Mouse (Mus musculus): ENCODE measurements around the gene Anapc16. TPM values are rescaled to one million over a fixed set of nuclear protein-coding genes. Genes with fewer than 3 reads are reported as not detected.

Anapc16 gene
- polyA plus RNA-seq, 1 experiment from 2014 or later: 94.6 TPM

DNA sequence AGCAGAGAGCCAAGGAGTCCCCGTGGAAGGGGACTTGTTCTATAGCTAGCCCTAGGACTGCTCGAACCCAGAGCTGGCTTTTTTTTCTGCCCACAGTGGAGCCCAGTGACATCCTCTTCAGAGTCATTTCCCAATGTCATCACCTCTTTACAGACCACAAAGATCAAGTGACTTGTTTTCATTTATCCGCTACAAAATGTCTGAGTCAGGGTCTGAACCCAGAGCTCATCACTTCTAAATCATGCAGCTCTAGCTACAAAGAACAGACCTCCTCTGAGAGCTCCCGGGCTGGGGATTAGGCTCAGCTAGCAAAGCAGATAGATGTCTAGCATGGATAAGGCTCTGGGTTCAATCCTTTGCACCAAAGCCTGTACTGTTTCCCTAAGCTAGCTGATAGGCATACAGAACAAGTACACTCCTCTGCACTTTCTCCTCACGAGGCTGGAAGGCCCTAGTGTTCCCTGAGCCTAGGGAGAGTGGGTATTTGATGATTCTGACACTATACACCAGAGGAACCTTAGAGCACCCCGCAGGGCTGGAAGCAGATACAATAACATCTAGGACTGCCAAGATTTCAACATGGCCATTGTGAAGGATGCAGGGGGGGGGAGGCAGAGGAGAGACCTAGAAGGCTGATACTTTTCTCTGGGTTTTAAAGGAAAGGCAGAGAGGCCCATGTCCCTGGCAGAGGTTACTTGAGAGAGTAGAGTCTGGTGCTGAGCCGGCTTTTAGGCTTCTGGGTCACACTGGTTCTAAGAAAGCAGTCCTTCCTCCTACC is 55.5 kb downstream of the Anapc16 start:
- DNase-seq (ENCODE audit: low spot score) (no peak), ATAC-seq (replicated peaks; ENCODE audit: low FRiP score) (no peak)
- H3K9ac ChIP-seq (ENCODE audit: low read length): no peak overlapping the region
- 0 out of 2 replicates have a peak overlapping the region, but pooled peaks have one; percentile 14 for H3K27ac ChIP-seq (ENCODE audit: low read depth, low read length)
- H3K4me2 ChIP-seq (ENCODE audit: low read depth, low read length, severe bottlenecking): no peak overlapping the region
- peaks cover 13% of the 10 kb centered on the region for H3K4me1 ChIP-seq (replicated peaks; ENCODE audit: control insufficient read depth, insufficient read depth, low read length)
- WGBS: 69% methylated on average over 7 of the region's 7 CpGs
- H3K4me3 ChIP-seq (ENCODE audit: low read depth, low read length): no peak overlapping the region
- H3K9me3 ChIP-seq (ENCODE audit: control insufficient read depth, low read length): peaks cover 2% of the 10 kb centered on the region; the same call in 1 of the 2 replicates
- H3K27me3 ChIP-seq (ENCODE audit: control insufficient read depth, insufficient read depth, low read length): no peaks in the 10 kb centered on the region
- H3K36me3 ChIP-seq (ENCODE audit: control insufficient read depth, insufficient read depth, low read length): no peaks in the 10 kb centered on the region

DNA sequence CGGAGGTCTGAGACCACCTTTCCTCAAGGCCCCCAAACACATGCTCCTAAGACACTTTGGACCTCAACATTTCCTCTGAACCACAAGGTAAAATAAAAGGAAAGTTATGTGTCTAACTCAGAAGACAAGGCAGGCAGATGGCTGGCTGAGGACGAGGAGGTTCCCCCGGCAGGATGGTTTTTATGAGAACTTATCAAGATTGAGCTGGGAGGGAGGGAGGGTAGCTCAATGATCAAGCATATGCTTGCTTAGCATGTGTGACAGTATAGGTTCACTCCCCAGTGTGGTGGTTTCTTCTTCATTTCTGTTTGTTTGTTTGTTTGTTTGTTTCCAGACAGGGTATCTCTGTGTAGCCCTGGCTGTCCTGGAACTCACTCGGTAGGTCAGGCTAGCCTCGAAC is 56.6 kb downstream of the Anapc16 start:
- H3K27ac ChIP-seq (ENCODE audit: low read depth, low read length): no peak overlapping the region
- H3K9ac ChIP-seq (ENCODE audit: low read length): no peak overlapping the region
- no peak overlapping the region for H3K4me2 ChIP-seq (ENCODE audit: low read depth, low read length, severe bottlenecking)
- 91% methylated on average over 5 of the region's 5 CpGs for WGBS
- H3K9me3 ChIP-seq (ENCODE audit: control insufficient read depth, low read length): peaks cover 2% of the 10 kb centered on the region; the same call in 1 of the 2 replicates
- DNase-seq (ENCODE audit: low spot score) (no peak), ATAC-seq (replicated peaks; ENCODE audit: low FRiP score) (no peak)
- no peaks in the 10 kb centered on the region for H3K36me3 ChIP-seq (ENCODE audit: control insufficient read depth, insufficient read depth, low read length)
- H3K27me3 ChIP-seq (ENCODE audit: control insufficient read depth, insufficient read depth, low read length): no peaks in the 10 kb centered on the region
- H3K4me1 ChIP-seq (replicated peaks; ENCODE audit: control insufficient read depth, insufficient read depth, low read length): peaks cover 13% of the 10 kb centered on the region
- no peak overlapping the region for H3K4me3 ChIP-seq (ENCODE audit: low read depth, low read length)

GRCm38 (mm10) chr10:59945416-59945815 is 57.5 kb downstream of the Anapc16 start:
- ATAC-seq (replicated peaks; ENCODE audit: low FRiP score) (no peak), DNase-seq (ENCODE audit: low spot score) (no peak)
- Histone ChIP-seq H3K27me3 (ENCODE audit: control insufficient read depth, insufficient read depth, low read length) (no peaks in the 10 kb centered on the region), H3K9ac (ENCODE audit: low read length) (no peak overlapping the region), H3K27ac (ENCODE audit: low read depth, low read length) (no peak overlapping the region), H3K4me2 (ENCODE audit: low read depth, low read length, severe bottlenecking) (no peak overlapping the region), H3K9me3 (ENCODE audit: control insufficient read depth, low read length) (peaks cover 2% of the 10 kb centered on the region; the same call in 1 of the 2 replicates), H3K4me1 (replicated peaks; ENCODE audit: control insufficient read depth, insufficient read depth, low read length) (peaks cover 13% of the 10 kb centered on the region), H3K36me3 (ENCODE audit: control insufficient read depth, insufficient read depth, low read length) (no peaks in the 10 kb centered on the region), H3K4me3 (ENCODE audit: low read depth, low read length) (no peak overlapping the region)
- 95% methylated on average over 3 of the region's 3 CpGs for WGBS

DNA sequence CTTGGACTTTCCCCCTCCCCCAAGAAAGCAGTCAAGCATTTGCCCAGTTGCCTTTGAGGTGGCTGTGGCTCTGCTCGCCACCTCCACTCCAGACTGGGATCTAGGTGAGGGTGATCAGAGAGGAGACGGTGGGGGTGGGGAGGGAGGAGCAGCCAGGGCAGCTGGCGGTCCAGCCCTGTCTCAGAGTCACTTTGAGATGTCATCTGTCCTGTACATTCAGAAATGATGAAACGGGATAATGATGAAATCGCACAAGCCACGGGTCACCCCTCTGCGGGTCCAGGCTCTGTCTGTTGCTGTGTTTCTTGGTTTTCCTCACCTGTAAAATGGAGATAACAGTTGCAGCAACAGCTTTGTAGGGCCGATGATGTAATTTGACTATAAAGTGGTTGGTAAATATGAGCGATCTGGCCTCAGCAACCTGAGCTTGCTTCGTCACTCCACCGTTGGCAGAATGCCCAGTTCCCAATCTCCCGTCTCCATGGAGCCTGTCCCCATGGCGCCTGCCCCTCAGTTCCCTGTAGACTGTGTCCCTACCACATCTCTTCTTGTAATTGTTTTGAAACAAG is 59.4 kb downstream of the Anapc16 start:
- peak; percentile 82 for DNase-seq (ENCODE audit: low spot score)

GRCm38 (mm10) chr10:59942847-59943420 is 60.0 kb downstream of the Anapc16 start:
- H3K4me3 ChIP-seq (ENCODE audit: low read depth, low read length): no peak overlapping the region

More for the DNA sequence above, 59.4 kb downstream of the Anapc16 start:
- no peaks in the 10 kb centered on the region for H3K27me3 ChIP-seq (ENCODE audit: control insufficient read depth, insufficient read depth, low read length)
- peaks cover 10% of the 10 kb centered on the region for H3K4me1 ChIP-seq (replicated peaks; ENCODE audit: control insufficient read depth, insufficient read depth, low read length)
- 61% methylated on average over 13 of the region's 13 CpGs for WGBS
- peaks cover 2% of the 10 kb centered on the region; the same call in 1 of the 2 replicates for H3K9me3 ChIP-seq (ENCODE audit: control insufficient read depth, low read length)
- no peak overlapping the region for H3K27ac ChIP-seq (ENCODE audit: low read depth, low read length)
- no peak overlapping the region for H3K4me3 ChIP-seq (ENCODE audit: low read depth, low read length)
- no peaks in the 10 kb centered on the region for H3K36me3 ChIP-seq (ENCODE audit: control insufficient read depth, insufficient read depth, low read length)
- peak overlapping the region; percentile 52 for H3K9ac ChIP-seq (ENCODE audit: low read length)
- peak overlapping the region; percentile 38; the same call in 1 of the 2 replicates for H3K4me2 ChIP-seq (ENCODE audit: low read depth, low read length, severe bottlenecking)
- ATAC-seq (replicated peaks; ENCODE audit: low FRiP score): peak; percentile 45

DNA sequence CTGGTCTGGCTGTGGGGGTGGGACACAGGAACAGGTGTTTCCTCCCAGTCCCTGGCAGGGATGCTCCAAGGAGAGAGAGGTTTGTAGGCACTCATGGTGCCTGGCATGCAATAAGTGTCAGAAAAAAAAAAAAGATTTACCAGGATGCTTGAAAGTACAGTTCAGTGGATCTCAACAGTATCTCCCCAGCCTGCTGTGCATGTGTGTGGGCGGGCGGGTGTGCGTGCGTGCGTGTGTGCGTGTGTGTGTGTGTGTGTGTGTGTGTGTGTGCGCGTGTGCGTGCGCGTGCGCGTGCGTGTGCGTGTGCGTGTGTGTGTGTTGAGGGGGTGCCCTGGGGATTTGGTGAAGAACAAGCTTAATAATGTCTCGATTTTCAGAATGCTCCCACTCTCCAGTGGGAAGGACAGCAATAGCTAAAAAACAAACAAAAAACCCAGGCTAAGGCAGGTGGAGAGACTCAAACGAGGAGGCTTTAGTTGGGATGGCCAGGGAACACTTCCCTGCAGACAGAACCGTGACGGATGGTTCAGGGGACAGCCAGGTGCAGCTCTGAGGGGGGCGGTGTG is 60.6 kb downstream of the Anapc16 start:
- DNase-seq (ENCODE audit: low spot score) (no peak), ATAC-seq (replicated peaks; ENCODE audit: low FRiP score) (no peak)
- WGBS: 47% methylated on average over 21 of the region's 21 CpGs
- Histone ChIP-seq H3K4me2 (ENCODE audit: low read depth, low read length, severe bottlenecking) (peak overlapping the region; percentile 38; the same call in 1 of the 2 replicates), H3K27ac (ENCODE audit: low read depth, low read length) (no peak overlapping the region), H3K4me3 (ENCODE audit: low read depth, low read length) (no peak overlapping the region), H3K27me3 (ENCODE audit: control insufficient read depth, insufficient read depth, low read length) (no peaks in the 10 kb centered on the region), H3K4me1 (replicated peaks; ENCODE audit: control insufficient read depth, insufficient read depth, low read length) (peaks cover 10% of the 10 kb centered on the region), H3K9me3 (ENCODE audit: control insufficient read depth, low read length) (peaks cover 2% of the 10 kb centered on the region; the same call in 1 of the 2 replicates), H3K36me3 (ENCODE audit: control insufficient read depth, insufficient read depth, low read length) (no peaks in the 10 kb centered on the region), H3K9ac (ENCODE audit: low read length) (peak overlapping the region; percentile 52)

More at GRCm38 (mm10) chr10:59942847-59943420, 60.0 kb downstream of the Anapc16 start:
- H3K9ac ChIP-seq (ENCODE audit: low read length): peak overlapping the region; percentile 52
- DNase-seq (ENCODE audit: low spot score) (peak; percentile 64), ATAC-seq (replicated peaks; ENCODE audit: low FRiP score) (peak; percentile 53)
- H3K36me3 ChIP-seq (ENCODE audit: control insufficient read depth, insufficient read depth, low read length): no peaks in the 10 kb centered on the region
- peak overlapping the region; percentile 38; the same call in 1 of the 2 replicates for H3K4me2 ChIP-seq (ENCODE audit: low read depth, low read length, severe bottlenecking)
- H3K27ac ChIP-seq (ENCODE audit: low read depth, low read length): no peak overlapping the region
- H3K4me1 ChIP-seq (replicated peaks; ENCODE audit: control insufficient read depth, insufficient read depth, low read length): peaks cover 10% of the 10 kb centered on the region
- H3K9me3 ChIP-seq (ENCODE audit: control insufficient read depth, low read length): peaks cover 2% of the 10 kb centered on the region; the same call in 1 of the 2 replicates
- 3% methylated on average over 16 of the region's 16 CpGs for WGBS
- no peaks in the 10 kb centered on the region for H3K27me3 ChIP-seq (ENCODE audit: control insufficient read depth, insufficient read depth, low read length)

- H3K27ac ChIP-seq (ENCODE audit: low read depth, low read length): no peak overlapping the region
- 44% methylated on average over 1 of the region's 1 CpGs for WGBS
- no peak overlapping the region for H3K4me2 ChIP-seq (ENCODE audit: low read depth, low read length, severe bottlenecking)
- H3K9me3 ChIP-seq (ENCODE audit: control insufficient read depth, low read length): peaks cover 2% of the 10 kb centered on the region; the same call in 1 of the 2 replicates
- peaks cover 15% of the 10 kb centered on the region for H3K4me1 ChIP-seq (replicated peaks; ENCODE audit: control insufficient read depth, insufficient read depth, low read length)
- ATAC-seq (replicated peaks; ENCODE audit: low FRiP score) (no peak), DNase-seq (ENCODE audit: low spot score) (no peak)
- no peak overlapping the region for H3K4me3 ChIP-seq (ENCODE audit: low read depth, low read length)
- H3K27me3 ChIP-seq (ENCODE audit: control insufficient read depth, insufficient read depth, low read length): no peaks in the 10 kb centered on the region
- no peaks in the 10 kb centered on the region for H3K36me3 ChIP-seq (ENCODE audit: control insufficient read depth, insufficient read depth, low read length)
- H3K9ac ChIP-seq (ENCODE audit: low read length): no peak overlapping the region
Observed at GRCm38 (mm10) chr10:59939081-59939480, 63.9 kb downstream of the Anapc16 start.

- no peak overlapping the region for H3K4me2 ChIP-seq (ENCODE audit: low read depth, low read length, severe bottlenecking)
- H3K9me3 ChIP-seq (ENCODE audit: control insufficient read depth, low read length): no peaks in the 10 kb centered on the region
- H3K27ac ChIP-seq (ENCODE audit: low read depth, low read length): no peak overlapping the region
- WGBS: 86% methylated on average over 5 of the region's 5 CpGs
- peaks cover 15% of the 10 kb centered on the region for H3K4me1 ChIP-seq (replicated peaks; ENCODE audit: control insufficient read depth, insufficient read depth, low read length)
- no peak overlapping the region for H3K9ac ChIP-seq (ENCODE audit: low read length)
- H3K27me3 ChIP-seq (ENCODE audit: control insufficient read depth, insufficient read depth, low read length): no peaks in the 10 kb centered on the region
- DNase-seq (ENCODE audit: low spot score): no peak
- no peaks in the 10 kb centered on the region for H3K36me3 ChIP-seq (ENCODE audit: control insufficient read depth, insufficient read depth, low read length)
- no peak overlapping the region for H3K4me3 ChIP-seq (ENCODE audit: low read depth, low read length)
- no peak for ATAC-seq (replicated peaks; ENCODE audit: low FRiP score)
Observed at GRCm38 (mm10) chr10:59938662-59939061, 64.3 kb downstream of the Anapc16 start.
